8 mouse cellular contexts compared by ENCODE assay signal in genomic region chr7:100932481-100933007, GRCm38 (mm10). TPM values are rescaled to one million over a fixed set of nuclear protein-coding genes. Genes with fewer than 3 reads are reported as not detected.
DNase-seq lines count a peak whose midpoint lies in the region; ATAC-seq lines count a peak whose summit lies in the region.

No protein-coding gene starts in this region.

- H3K4me1 ChIP-seq in forebrain, embryonic 10.5 days = peaks cover 57% of the 10 kb centered on the region
- peaks cover 34% of the 10 kb centered on the region for H3K4me1 ChIP-seq in heart, embryonic 15.5 days (replicated peaks)
- peaks cover 16% of the 10 kb centered on the region for H3K4me1 ChIP-seq in neural tube, embryonic 14.5 days (ENCODE audit: control insufficient read depth, insufficient read depth, low read length)

- H3K9me3 ChIP-seq in forebrain, embryonic 10.5 days = no peaks in the 10 kb centered on the region
- H3K9me3 ChIP-seq in heart, embryonic 15.5 days (replicated peaks) = no peaks in the 10 kb centered on the region
- H3K9me3 ChIP-seq in neural tube, embryonic 14.5 days (ENCODE audit: control insufficient read depth, low read length) = no peaks in the 10 kb centered on the region

- peak overlapping the region; percentile 90 for H3K4me2 ChIP-seq in heart, embryonic 15.5 days
- H3K4me2 ChIP-seq in neural tube, embryonic 14.5 days (ENCODE audit: low read depth, low read length) = peak overlapping the region; percentile 69

- peak overlapping the region; percentile 84 for H3K4me3 ChIP-seq in forebrain, embryonic 10.5 days
- peak overlapping the region; percentile 75 for H3K4me3 ChIP-seq in heart, embryonic 15.5 days
- H3K4me3 ChIP-seq in neural tube, embryonic 14.5 days (ENCODE audit: low read depth, low read length) = peak overlapping the region; percentile 45

- peaks cover 22% of the 10 kb centered on the region for H3K36me3 ChIP-seq in forebrain, embryonic 10.5 days (replicated peaks)
- H3K36me3 ChIP-seq in heart, embryonic 15.5 days = no peaks in the 10 kb centered on the region
- no peaks in the 10 kb centered on the region for H3K36me3 ChIP-seq in neural tube, embryonic 14.5 days (ENCODE audit: control insufficient read depth, insufficient read depth, low read length)

- peak overlapping the region; percentile 87 for H3K9ac ChIP-seq in heart, embryonic 15.5 days
- H3K9ac ChIP-seq in neural tube, embryonic 14.5 days (replicated peaks; ENCODE audit: low read depth, low read length) = 0 out of 2 replicates have a peak overlapping the region, but pooled peaks have one; percentile 21

- WGBS in forebrain, embryonic 10.5 days = under 1% methylated on average over 27 of the region's 27 CpGs
- under 1% methylated on average over 26 of the region's 27 CpGs for WGBS in heart, embryonic 15.5 days
- 0% methylated on average over 27 of the region's 27 CpGs for WGBS in neural tube, embryonic 14.5 days

- peak; percentile 89 for ATAC-seq in heart, embryonic 15.5 days (replicated peaks; ENCODE audit: insufficient number of reproducible peaks, insufficient read depth, low FRiP score, low read depth)
- peak; percentile 71 for ATAC-seq in neural tube, embryonic 14.5 days (ENCODE audit: low read depth)

- DNase-seq in 3T3-L1 (ENCODE audit: low read depth, low spot score) = peak; percentile 96
- DNase-seq in adrenal gland, postnatal 25 days = peak; percentile 83
- DNase-seq in forebrain, embryonic 10.5 days (ENCODE audit: extremely low spot score, low spot score) = peak; percentile 92
- peak; percentile 96 for DNase-seq in kidney, postnatal 14 days
- DNase-seq in lung, adult 18-20 months = peak; percentile 93 to 94
- DNase-seq in testis, postnatal 10 days (ENCODE audit: low spot score) = peak; percentile 97

- peak overlapping the region; percentile 98 for H3K27ac ChIP-seq in forebrain, embryonic 10.5 days
- peak overlapping the region; percentile 96 for H3K27ac ChIP-seq in heart, embryonic 15.5 days
- peak overlapping the region; percentile 57; the same call in 1 of the 2 replicates for H3K27ac ChIP-seq in neural tube, embryonic 14.5 days (ENCODE audit: low read depth, low read length)

- H3K27me3 ChIP-seq in forebrain, embryonic 10.5 days (ENCODE audit: poor library complexity, severe bottlenecking) = peaks cover 34% of the 10 kb centered on the region
- no peaks in the 10 kb centered on the region for H3K27me3 ChIP-seq in heart, embryonic 15.5 days
- peaks cover 14% of the 10 kb centered on the region for H3K27me3 ChIP-seq in neural tube, embryonic 14.5 days (ENCODE audit: control insufficient read depth, insufficient read depth, low read length)

RNA-seq across cellular contexts. Expression of gene Arhgef17, which starts 0.6 kb away (rescaled TPM):
- 76.1 and 81.2 TPM in 2 replicates for total RNA-seq in adrenal gland, postnatal 25 days (2021)
- 6.5 TPM in 2 replicates for polyA plus RNA-seq in forebrain, embryonic 10.5 days (2016; fragmentation: Nextera tagmentation; extraction: Ambion mirVana)
- polyA plus RNA-seq in heart, embryonic 15.5 days (2015; fragmentation: Nextera tagmentation; extraction: Ambion mirVana) = 4.1 and 6.6 TPM in 2 replicates
- polyA plus RNA-seq in neural tube, embryonic 14.5 days (2014; fragmentation: Nextera tagmentation; extraction: Ambion mirVana) = 12.1 and 12.7 TPM in 2 replicates

RNA-seq across cellular contexts. Expression of gene P2ry6, which starts 41.9 kb away (rescaled TPM):
- total RNA-seq in adrenal gland, postnatal 25 days (2021) = 5.8 and 9.5 TPM in 2 replicates
- 1.5 and 2.0 TPM in 2 replicates for polyA plus RNA-seq in forebrain, embryonic 10.5 days (2016; fragmentation: Nextera tagmentation; extraction: Ambion mirVana)
- 3.8 and 6.8 TPM in 2 replicates for polyA plus RNA-seq in heart, embryonic 15.5 days (2015; fragmentation: Nextera tagmentation; extraction: Ambion mirVana)
- 1.6 and 4.1 TPM in 2 replicates for polyA plus RNA-seq in neural tube, embryonic 14.5 days (2014; fragmentation: Nextera tagmentation; extraction: Ambion mirVana)

Comparison
In these comparisons a context has a peak if more than half of its experiments do, and no peak if none do; other contexts are left out.
1. Peak in every context shown above with its lines: DNase-seq, ATAC-seq, H3K4me3 ChIP-seq and H3K27ac ChIP-seq.